Mouse (Mus musculus) hindbrain, embryonic 15.5 days (tissue): Measurements from ENCODE around the gene Fam198b. TPM values are rescaled to one million over a fixed set of nuclear protein-coding genes. Genes with fewer than 3 reads are reported as not detected.

Experiments
- ATAC-seq: fragments of 200-750 bp; cut with Nextera tagmentation; 2 replicates; pipeline ENCODE4 v1.8.0; 2017; ENCODE audit warnings: low read depth, moderate number of reproducible peaks, moderate TSS enrichment; ENCODE audit not compliant: low FRiP score
- H3K27ac ChIP-seq: fragments of 300-500 bp; sonication (generic); replicated peaks from 2 replicates; pipeline ENCODE4 v1.5.1; 2015; ENCODE audit warnings: mild to moderate bottlenecking, inconsistent platforms
- H3K27me3 ChIP-seq: fragments of 300-500 bp; sonication (generic); 2 replicates; pipeline ENCODE4 v1.6.1; 2015; ENCODE audit warnings: control low read depth, inconsistent platforms
- H3K36me3 ChIP-seq: fragments of 300-500 bp; sonication (generic); 2 replicates; pipeline ENCODE4 v1.6.1; 2015; ENCODE audit warnings: control low read depth, inconsistent platforms
- H3K4me1 ChIP-seq: fragments of 300-500 bp; sonication (generic); replicated peaks from 2 replicates; pipeline ENCODE4 v1.6.1; 2015; ENCODE audit warnings: control low read depth, inconsistent platforms
- H3K4me2 ChIP-seq: fragments of 300-500 bp; sonication (generic); 2 replicates; pipeline ENCODE4 v1.6.1; 2015; ENCODE audit warnings: moderate library complexity, mild to moderate bottlenecking, inconsistent platforms
- H3K4me3 ChIP-seq: fragments of 300-500 bp; sonication (generic); 2 replicates; pipeline ENCODE4 v1.5.1; 2015; ENCODE audit warnings: mild to moderate bottlenecking, inconsistent platforms
- H3K9ac ChIP-seq: fragments of 300-500 bp; sonication (generic); 2 replicates; pipeline ENCODE4 v1.6.1; 2015; ENCODE audit warnings: inconsistent platforms
- H3K9me3 ChIP-seq: fragments of 300-500 bp; sonication (generic); 2 replicates; pipeline ENCODE4 v1.6.1; 2016; ENCODE audit warnings: control low read depth, inconsistent platforms
- WGBS: fragments of 180-500 bp; shearing (Covaris S2); methylation state at CpG from one replicate; pipeline ENCODE4 v1.1.7; 2015; 5-methylcytosine and 5-hydroxymethylcytosine counted together
- polyA plus RNA-seq: library from polyadenylated mRNA; unstranded; fragments of >200 nt; fragmentation: Nextera tagmentation; extraction: Ambion mirVana; gene quantifications from 2 replicates; pipeline ENCODE4 v1.2.1, GENCODE M21; 2015

The Fam198b gene
- polyA plus RNA-seq, 1 experiment from 2014 or later, result 3.3 TPM

DNA sequence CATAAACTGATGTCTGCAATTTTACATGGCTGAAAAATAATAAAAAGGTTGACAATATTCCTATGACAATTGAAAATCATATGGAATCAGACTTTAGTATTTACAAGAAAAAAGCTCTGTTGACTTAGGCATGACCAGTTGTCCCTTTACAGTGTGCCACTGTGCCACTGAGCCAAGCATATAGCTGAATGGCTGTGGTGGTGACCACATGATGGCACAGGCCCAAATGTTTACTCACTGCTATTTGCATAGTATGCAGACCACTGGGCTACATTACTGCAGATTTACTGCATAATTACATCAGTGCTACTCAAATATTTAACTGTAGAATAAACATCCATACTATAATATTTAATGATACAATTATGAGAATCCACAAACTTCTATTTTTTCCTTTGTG is 21.1 kb downstream of the Fam198b start:
- Histone ChIP-seq H3K9me3 (no peaks in the 10 kb centered on the region), H3K4me3 (no peak overlapping the region), H3K27me3 (no peaks in the 10 kb centered on the region), H3K9ac (no peak overlapping the region), H3K4me2 (no peak overlapping the region), H3K36me3 (no peaks in the 10 kb centered on the region), H3K27ac (no peak overlapping the region), H3K4me1 (peaks cover 7% of the 10 kb centered on the region)
- ATAC-seq, result no peak

DNA sequence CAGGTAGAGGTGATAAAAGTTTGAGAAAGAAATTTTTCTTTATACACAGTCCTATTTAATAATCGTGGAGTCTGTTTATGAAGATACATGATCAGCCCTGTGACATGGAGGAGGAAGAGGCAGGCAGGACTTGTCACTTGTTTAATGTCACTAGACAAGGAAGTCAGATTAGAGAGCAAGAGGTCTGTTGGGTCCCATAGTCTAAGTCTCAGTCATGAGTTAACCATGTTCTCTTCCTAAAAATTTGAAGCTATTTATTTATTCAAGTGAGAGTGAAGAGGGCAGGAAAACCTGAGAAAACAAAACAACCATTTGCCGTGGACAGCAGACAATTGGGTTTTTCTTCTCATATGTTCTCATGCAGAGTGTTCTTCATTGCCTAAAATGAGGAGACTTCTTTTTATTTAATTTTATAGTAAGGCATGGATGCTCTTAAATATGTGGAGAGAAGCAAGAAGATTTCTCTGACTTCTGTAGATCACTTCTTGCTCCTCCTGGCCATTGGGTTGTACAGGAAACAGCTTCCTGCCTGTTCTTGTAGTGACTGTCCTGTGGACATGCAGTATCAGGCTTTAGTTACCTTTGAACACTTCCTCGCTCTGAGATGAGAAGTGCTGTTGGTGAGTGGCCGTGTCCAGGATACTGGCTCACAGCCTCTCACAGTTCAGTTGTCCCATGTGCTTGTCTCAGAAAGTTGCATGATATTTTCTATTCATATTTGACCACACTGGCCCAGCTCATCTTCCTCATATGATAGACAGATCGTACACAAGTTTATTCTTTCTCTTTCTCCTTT is 22.1 kb downstream of the Fam198b start:
- Histone ChIP-seq H3K4me1 (peaks cover 7% of the 10 kb centered on the region), H3K4me2 (no peak overlapping the region), H3K27ac (no peak overlapping the region), H3K4me3 (no peak overlapping the region), H3K9me3 (no peaks in the 10 kb centered on the region), H3K27me3 (no peaks in the 10 kb centered on the region), H3K36me3 (no peaks in the 10 kb centered on the region), H3K9ac (no peak overlapping the region)
- WGBS, result 88% methylated on average over 5 of the region's 5 CpGs
- no peak for ATAC-seq

DNA sequence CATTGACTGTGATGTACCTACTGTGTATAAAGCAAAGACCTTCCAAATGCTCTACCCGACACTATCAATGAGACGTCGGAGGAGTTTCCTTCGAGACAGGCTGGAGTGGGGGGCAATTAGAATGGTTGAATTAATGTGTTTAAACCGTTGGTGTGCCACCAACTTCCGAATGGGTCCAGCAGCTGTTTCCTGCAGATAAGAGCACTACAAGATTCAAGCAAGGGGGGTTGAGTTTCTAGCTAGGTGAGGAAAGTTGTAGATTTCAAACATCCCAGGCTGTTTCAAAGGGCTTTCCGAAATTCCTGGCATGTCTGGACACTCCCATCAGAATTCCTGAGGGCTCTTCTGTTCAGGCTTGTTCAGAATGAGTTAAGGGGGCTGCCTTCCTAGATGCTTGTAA is 22.9 kb downstream of the Fam198b start:
- H3K4me2 ChIP-seq, result no peak overlapping the region
- H3K9ac ChIP-seq, result no peak overlapping the region
- 82% methylated on average over 7 of the region's 7 CpGs for WGBS
- ATAC-seq, result no peak
- no peaks in the 10 kb centered on the region for H3K9me3 ChIP-seq
- peaks cover 7% of the 10 kb centered on the region for H3K4me1 ChIP-seq
- no peaks in the 10 kb centered on the region for H3K36me3 ChIP-seq
- H3K27ac ChIP-seq, result no peak overlapping the region
- H3K4me3 ChIP-seq, result no peak overlapping the region
- H3K27me3 ChIP-seq, result no peaks in the 10 kb centered on the region

DNA sequence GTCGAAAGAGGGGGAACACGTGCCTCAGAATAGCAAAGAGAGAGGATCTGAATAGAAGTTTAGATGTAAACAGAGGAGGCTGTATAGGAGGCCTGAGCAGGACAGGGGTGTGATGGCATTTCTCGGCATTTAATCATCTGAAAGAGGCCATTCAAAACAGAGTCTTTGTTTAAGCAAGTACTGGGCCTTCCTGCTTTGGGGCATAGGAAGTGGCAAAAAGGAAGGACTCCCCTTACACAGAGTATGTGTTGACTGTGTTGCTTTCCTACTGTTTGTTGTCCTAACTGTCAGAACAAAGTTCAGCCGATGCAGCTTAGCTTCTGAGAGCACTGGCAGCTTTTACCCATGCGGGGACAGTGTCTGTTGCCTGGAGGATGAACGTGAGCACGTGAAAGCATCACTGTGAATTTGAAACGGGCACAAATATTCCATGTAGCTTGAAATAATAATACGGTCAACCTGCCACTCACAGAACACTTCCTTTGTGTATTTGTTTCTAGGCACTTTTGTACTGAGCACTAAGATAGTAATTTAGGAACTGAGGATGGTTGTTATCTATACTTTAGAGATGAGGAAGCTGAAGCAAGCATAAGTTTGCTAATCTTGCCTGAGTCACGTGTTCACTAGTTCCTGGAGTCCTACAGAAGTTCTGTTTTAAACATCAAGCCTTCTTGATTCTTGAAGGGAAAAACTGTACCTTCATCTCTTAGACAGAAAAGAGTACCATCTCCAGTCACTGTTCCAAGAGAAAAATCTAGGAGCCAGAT is 26.2 kb downstream of the Fam198b start:
- Histone ChIP-seq H3K9ac (no peak overlapping the region), H3K4me2 (no peak overlapping the region), H3K36me3 (no peaks in the 10 kb centered on the region), H3K27me3 (no peaks in the 10 kb centered on the region), H3K27ac (no peak overlapping the region), H3K9me3 (no peaks in the 10 kb centered on the region), H3K4me1 (no peaks in the 10 kb centered on the region), H3K4me3 (no peak overlapping the region)
- whole genome bisulfite sequencing, result 60% methylated on average over 10 of the region's 10 CpGs
- no peak for ATAC-seq

DNA sequence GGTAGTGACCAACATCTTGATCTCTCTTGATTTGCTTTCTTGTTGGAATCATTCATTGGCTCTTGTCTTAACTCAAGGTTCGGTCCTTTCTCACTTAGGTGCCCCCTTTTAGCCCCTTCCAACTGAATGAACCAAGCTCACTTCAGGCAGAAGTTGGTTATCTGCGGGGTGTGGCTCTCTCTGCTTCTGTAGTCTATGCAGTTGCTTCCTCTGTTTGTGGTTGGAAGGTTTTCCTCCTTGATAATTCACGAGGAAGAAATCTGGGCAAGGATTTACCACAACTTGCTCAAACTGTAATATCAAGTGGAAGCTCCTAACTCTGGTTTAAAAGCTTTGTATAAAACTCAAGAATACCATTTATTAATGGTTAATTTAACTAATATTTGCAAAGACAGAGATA is 26.8 kb downstream of the Fam198b start:
- no peaks in the 10 kb centered on the region for H3K36me3 ChIP-seq
- no peak overlapping the region for H3K27ac ChIP-seq
- no peak for ATAC-seq
- H3K9ac ChIP-seq, result no peak overlapping the region
- H3K9me3 ChIP-seq, result no peaks in the 10 kb centered on the region
- H3K4me1 ChIP-seq, result no peaks in the 10 kb centered on the region
- no peaks in the 10 kb centered on the region for H3K27me3 ChIP-seq
- H3K4me2 ChIP-seq, result no peak overlapping the region
- 91% methylated on average over 3 of the region's 3 CpGs for WGBS
- H3K4me3 ChIP-seq, result no peak overlapping the region

DNA sequence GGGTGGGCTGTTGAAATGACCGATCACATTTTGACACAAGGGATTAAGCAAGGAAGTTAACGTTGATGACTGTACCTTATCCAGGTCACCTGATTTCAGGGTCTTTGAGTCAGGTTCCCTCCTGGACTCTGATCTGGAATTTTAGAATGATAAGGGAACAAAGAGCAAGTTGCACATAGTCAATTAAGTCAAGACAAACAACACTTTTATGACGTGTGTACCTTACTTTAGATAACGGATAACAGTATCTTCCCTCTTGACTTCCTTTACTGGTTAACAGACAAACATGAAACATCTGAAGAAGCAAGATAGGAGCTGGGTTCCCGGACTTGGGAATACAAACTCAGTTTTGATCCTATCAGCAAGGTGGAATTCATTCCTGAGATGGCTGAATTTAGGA is 29.7 kb downstream of the Fam198b start:
- H3K9me3 ChIP-seq, result no peaks in the 10 kb centered on the region
- H3K4me1 ChIP-seq, result no peaks in the 10 kb centered on the region
- ATAC-seq, result no peak
- H3K27me3 ChIP-seq, result no peaks in the 10 kb centered on the region
- H3K36me3 ChIP-seq, result no peaks in the 10 kb centered on the region
- no peak overlapping the region for H3K4me2 ChIP-seq
- no peak overlapping the region for H3K27ac ChIP-seq
- no peak overlapping the region for H3K4me3 ChIP-seq
- 94% methylated on average over 5 of the region's 5 CpGs for WGBS
- no peak overlapping the region for H3K9ac ChIP-seq

DNA sequence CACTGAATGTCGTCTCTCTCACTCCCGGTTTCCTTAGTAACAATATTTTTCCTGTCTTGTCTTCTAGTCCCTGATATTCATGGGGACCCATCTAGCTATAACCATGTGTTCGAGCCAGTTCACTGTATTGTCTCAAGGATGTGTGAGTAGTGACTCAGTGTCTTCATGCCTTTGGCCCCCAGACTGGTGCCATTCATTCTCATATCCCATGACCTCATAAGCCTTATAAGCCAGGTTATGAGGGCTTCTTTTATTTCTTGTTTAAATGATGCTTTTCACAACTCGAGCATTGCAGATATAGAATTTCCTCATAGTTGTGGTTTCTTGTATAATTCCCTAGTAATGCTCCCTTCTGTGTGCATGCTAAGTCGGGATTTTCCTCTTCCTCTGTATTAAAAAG is 31.9 kb downstream of the Fam198b start:
- Histone ChIP-seq H3K9ac (no peak overlapping the region), H3K27me3 (no peaks in the 10 kb centered on the region), H3K4me2 (no peak overlapping the region), H3K4me1 (no peaks in the 10 kb centered on the region), H3K36me3 (no peaks in the 10 kb centered on the region), H3K9me3 (no peaks in the 10 kb centered on the region), H3K4me3 (no peak overlapping the region), H3K27ac (no peak overlapping the region)
- no peak for ATAC-seq
- 76% methylated on average over 5 of the region's 5 CpGs for WGBS

DNA sequence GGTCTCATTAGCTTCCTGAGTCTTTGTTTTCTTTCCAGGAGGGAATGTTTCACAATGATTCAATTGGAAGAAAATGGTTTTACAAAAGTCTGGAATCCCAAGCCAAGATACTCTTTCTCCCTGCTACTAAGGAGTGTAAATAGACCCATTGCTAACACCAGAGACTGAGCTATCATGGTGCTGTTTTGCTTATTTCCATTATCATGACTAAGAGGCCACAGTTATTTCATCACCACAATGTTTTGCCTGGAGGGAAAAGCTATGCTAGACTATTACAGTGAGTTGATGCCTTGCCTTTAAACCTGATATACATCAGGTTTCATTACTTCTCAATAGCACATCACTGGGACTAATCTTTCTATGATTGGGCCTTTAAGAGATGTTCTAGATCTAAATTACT is 34.4 kb downstream of the Fam198b start:
- Histone ChIP-seq H3K4me1 (no peaks in the 10 kb centered on the region), H3K27ac (no peak overlapping the region), H3K4me3 (no peak overlapping the region), H3K4me2 (no peak overlapping the region), H3K9ac (no peak overlapping the region), H3K9me3 (no peaks in the 10 kb centered on the region), H3K36me3 (no peaks in the 10 kb centered on the region), H3K27me3 (no peaks in the 10 kb centered on the region)
- ATAC-seq, result no peak

DNA sequence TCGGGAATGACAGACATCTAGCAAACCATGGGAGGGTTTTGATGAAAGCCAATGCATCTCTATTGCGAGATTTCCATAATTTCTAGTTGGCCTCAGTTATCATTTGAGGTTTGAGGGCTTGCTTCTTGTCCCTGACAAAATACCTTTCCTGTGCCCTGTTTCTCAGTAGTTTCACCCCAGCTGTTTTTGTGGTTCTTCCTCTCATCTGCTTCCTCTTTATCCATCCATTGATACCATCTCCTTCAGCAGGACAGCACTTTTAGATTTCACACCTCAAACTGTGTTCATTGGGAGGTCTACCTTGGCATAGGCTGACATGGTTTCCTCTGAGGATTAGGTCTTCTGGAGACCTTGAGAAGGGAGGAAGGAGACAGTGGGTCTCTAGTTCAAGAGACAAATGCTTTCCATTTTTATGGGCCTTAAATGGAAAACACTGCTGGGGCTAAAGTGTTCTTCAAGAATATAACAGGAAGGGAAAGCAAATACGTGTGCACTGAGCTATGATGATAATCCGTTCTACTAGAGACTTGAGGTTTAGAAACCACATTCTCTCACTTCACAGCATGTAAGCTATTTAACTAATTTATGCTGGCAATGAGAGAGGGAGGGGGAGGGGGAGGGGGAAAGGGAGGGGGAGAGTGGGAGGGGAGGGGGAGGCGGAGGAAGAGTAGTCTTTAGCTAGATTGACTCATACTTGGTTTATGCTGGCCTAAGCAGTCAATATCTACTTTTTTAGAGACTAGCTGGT is 41.8 kb downstream of the Fam198b start:
- H3K9ac ChIP-seq, result no peak overlapping the region
- no peak overlapping the region for H3K27ac ChIP-seq
- ATAC-seq, result no peak
- H3K4me3 ChIP-seq, result no peak overlapping the region
- H3K27me3 ChIP-seq, result no peaks in the 10 kb centered on the region
- no peak overlapping the region for H3K4me2 ChIP-seq
- no peaks in the 10 kb centered on the region for H3K36me3 ChIP-seq
- WGBS, result 63% methylated on average over 5 of the region's 5 CpGs
- peaks cover 3% of the 10 kb centered on the region; the same call in 1 of the 2 replicates for H3K4me1 ChIP-seq
- no peaks in the 10 kb centered on the region for H3K9me3 ChIP-seq

DNA sequence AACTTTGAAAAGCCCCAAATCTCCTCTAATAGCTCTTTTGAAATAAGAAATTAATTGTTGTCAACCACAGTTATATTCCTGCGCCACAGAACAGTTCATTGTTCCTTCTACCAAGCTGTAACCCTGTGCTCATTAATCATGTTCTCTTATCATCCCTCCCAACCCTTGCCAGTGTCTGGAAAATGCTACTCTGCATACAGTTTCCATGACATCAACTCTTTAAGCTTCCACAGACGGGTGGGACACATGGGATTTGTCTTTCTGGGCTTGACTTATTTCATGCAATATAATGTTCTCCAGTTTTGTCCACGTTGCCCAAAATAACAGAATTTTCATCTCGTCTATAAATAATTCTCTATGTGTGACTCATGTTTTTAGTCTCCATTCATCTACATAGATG is 42.7 kb downstream of the Fam198b start:
- no peak overlapping the region for H3K4me2 ChIP-seq
- WGBS, result 60% methylated on average over 4 of the region's 4 CpGs
- no peak for ATAC-seq
- no peaks in the 10 kb centered on the region for H3K36me3 ChIP-seq
- peaks cover 3% of the 10 kb centered on the region; the same call in 1 of the 2 replicates for H3K4me1 ChIP-seq
- H3K27ac ChIP-seq, result no peak overlapping the region
- H3K9me3 ChIP-seq, result no peaks in the 10 kb centered on the region
- H3K4me3 ChIP-seq, result no peak overlapping the region
- H3K9ac ChIP-seq, result no peak overlapping the region
- H3K27me3 ChIP-seq, result no peaks in the 10 kb centered on the region

DNA sequence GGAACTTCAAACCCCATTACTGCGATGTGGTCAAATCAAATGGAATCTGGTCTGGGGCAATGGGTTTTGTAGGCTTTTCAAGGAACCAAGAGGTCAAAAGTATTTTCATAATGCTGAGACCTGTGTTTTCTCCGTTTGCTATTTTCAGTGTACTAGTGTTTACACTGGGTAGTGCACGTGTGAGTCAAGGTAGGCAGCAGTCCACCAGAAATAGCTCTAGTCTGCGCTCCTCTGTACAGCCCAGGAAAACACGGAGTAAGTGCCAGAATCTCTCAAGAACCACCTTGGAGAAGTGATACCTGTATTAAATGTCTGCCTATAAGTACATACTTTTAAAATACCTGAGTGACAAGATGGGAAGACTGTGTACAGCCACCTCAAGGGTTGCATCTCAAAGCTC is 44.1 kb downstream of the Fam198b start:
- H3K27me3 ChIP-seq, result no peaks in the 10 kb centered on the region
- H3K9ac ChIP-seq, result no peak overlapping the region
- WGBS, result 85% methylated on average over 5 of the region's 5 CpGs

DNA sequence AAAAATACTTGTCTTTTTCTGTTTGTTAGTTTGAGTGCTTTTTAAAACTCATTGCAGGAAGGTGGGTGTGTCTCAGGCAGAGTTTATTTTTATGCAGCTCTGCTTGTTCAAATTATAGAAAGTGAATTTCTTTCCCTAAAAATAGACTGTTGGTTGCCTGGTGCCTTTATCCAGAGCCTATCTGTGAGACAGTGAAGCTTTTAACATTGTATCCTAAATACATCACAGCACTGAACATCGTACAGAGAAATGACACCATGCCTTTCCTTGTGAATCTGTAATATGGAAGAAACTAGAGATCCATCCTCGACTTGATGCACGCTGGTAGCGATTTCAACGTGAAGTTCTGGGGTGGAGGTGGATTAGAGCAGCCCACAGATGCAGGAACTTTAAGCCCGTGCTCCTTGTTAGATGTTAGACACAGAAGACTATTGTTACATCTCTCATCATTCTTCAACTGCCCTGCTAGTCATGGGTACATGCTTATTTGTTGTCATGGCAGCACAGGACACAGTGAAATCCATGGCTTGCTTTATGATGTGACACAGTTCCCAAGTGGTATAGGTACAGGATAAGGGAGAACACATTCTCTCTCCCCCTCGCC is 45.9 kb downstream of the Fam198b start:
- H3K4me2 ChIP-seq, result peak overlapping the region; percentile 31; the same call in 1 of the 2 replicates
- no peaks in the 10 kb centered on the region for H3K9me3 ChIP-seq
- H3K4me1 ChIP-seq, result peaks cover 3% of the 10 kb centered on the region; the same call in 1 of the 2 replicates
- H3K36me3 ChIP-seq, result no peaks in the 10 kb centered on the region
- H3K27ac ChIP-seq, result peak overlapping the region; percentile 7; the same call in 1 of the 2 replicates
- ATAC-seq, result peak; percentile 86
- no peak overlapping the region for H3K9ac ChIP-seq
- no peak overlapping the region for H3K4me3 ChIP-seq
- WGBS, result 18% methylated on average over 7 of the region's 7 CpGs
- no peaks in the 10 kb centered on the region for H3K27me3 ChIP-seq

More for the DNA sequence above, 44.1 kb downstream of the Fam198b start:
- no peak for ATAC-seq
- H3K4me1 ChIP-seq, result peaks cover 3% of the 10 kb centered on the region; the same call in 1 of the 2 replicates
- H3K4me2 ChIP-seq, result no peak overlapping the region
- no peak overlapping the region for H3K4me3 ChIP-seq
- no peaks in the 10 kb centered on the region for H3K9me3 ChIP-seq
- H3K27ac ChIP-seq, result no peak overlapping the region
- no peaks in the 10 kb centered on the region for H3K36me3 ChIP-seq
